Mouse (Mus musculus) CD8-positive naive resting alpha-beta T cell, adult 2 months (primary cell): ENCODE measurements around the gene Pik3r2.

ENCODE experiments used
- DNase-seq, 2 experiments: peaks; one replicate each; pipeline ENCODE4 v3.0.0; 2022; ENCODE audit warnings: low read depth in 2 of 2, low spot score in 2 of 2

The Pik3r2 gene

DNA sequence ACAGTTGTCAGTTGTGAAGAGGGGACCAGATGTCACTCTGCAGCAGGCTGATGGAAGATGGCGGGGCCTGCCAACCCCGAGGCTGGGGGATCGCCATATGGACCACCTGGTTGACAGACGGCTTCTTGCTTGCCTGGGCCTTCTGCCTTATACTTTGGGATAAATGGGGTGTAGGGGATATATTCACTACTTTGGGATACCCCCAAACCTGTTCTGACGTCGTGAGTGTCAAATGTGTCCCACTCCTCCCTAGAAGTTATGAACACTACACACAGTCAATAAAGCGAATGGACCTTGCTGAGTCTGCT, 18.3 kb downstream of the Pik3r2 start:
- no peak for DNase-seq

- DNase-seq = no peak
Observed at GRCm38 (mm10) chr8:70757523-70758307, 18.8 kb downstream of the Pik3r2 start.

DNA sequence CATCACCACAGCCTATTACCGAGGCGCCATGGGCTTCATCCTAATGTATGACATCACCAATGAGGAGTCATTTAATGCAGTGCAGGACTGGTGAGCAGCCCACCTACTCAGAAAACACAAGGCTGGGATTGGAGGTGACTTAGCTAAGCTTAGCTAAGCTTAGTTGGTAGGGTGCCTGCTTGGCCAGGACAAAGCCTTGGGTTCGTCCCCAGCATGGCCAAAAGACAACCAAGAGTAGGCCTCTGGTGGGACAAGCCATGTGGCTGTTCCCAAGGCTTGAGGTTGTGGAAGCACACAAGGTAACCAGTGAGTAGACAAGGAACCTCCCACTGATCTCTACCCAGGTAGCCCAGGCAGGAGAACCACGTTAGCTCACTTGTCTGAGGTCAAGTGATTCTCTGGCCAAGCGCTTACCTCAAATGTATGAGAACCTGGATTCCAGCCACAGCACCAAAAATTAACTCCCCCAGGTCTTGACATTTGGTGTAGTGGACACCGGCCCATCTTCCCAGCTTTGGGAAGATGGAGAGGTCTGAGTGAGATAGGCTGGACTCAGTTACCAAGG, 20.0 kb downstream of the Pik3r2 start:
- DNase-seq = no peak

GRCm38 (mm10) chr8:70755661-70756475, 20.6 kb downstream of the Pik3r2 start:
- no peak for DNase-seq

- no peak for DNase-seq
Observed at GRCm38 (mm10) chr8:70754871-70755660, 21.4 kb downstream of the Pik3r2 start.

- DNase-seq = peak; percentile 89 to 90
Observed at GRCm38 (mm10) chr8:70754043-70754870, 22.3 kb downstream of the Pik3r2 start, which contains the start of gene Rab3a. Gene Rab3a (plus strand): TSS chr8:70754679.

DNA sequence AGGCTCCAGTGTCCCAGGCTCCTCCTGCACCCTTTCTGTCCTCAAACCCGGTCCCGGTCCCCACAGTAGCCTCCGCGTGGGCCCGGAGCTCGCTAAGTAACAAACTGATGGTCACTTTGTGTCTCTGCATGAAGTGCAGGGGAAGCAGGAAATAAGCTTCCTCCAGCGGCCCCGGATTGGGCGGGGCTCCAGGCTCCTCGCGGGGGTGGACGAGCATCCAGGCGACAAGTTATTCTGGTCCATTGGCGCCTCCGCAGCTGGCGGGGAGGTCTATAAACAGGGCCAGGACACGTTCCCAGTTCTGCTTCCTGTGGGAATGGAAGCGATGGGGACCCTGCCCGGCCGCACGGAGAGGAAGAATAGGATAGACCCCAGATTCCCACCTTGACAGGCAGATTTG, 23.4 kb downstream of the Pik3r2 start:
- DNase-seq = no peak

DNA sequence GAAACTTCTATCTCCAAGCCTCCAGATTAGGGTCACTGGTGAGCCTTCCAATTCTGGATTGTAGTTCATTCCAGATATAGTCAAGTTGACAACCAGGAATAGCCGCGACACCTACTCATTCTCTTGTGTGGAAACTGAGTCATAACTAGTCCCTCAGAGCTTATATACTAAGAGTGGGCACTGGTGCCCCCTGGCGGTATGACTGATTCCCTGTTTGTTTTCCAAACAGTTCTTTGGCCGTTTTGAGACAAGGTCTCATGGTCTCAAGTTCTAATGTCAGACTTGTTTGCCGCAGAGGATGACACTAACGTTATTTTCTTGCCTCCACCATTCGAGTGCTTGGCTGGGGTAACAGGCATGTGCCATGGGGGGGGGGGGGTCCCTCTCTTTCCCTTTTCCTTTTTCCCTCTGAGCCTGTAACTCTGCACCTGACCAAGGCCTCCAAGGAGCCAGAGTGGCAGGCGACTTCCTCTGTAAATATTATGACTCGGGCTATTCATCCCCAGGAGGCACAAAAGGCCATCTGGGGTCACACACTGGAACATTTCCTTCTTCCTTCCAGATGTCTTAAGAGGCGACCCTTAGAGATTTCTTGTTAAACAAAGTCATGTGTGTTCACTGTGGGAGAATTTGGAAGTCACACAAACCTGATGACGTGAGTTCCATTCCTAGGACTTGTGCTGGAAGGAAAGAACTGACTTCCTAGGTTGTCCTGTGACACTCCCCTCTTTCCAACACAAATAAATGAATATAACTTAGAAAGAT, 24.3 kb downstream of the Pik3r2 start:
- DNase-seq = peak; percentile 48 to 70

DNA sequence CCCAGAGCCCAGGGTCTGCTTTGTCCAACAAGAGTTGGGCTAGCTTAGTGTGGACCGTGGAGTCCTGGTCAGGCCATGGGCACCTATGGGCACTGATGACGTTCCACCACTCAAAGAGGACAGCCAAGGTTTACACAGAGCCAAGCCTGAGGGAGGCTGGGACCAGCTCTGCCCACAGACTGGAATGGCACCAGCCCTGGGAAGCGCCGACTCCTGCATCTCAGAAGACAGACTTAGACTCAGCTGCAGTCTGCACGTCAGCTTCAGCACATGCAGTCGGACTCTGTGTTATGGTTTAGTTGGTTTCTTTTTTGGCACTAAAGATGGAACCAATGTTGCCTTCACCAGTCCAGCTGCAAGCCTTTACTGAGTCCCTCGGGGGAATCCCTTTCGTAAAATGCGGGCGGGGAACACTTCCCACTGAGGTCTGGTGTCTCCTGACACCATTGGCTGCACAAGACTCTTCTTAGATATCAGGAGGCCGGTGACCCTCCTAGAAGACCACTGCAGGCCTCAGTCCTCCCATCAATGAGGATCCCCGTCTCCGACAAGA, 26.3 kb downstream of the Pik3r2 start:
- DNase-seq = no peak

DNA sequence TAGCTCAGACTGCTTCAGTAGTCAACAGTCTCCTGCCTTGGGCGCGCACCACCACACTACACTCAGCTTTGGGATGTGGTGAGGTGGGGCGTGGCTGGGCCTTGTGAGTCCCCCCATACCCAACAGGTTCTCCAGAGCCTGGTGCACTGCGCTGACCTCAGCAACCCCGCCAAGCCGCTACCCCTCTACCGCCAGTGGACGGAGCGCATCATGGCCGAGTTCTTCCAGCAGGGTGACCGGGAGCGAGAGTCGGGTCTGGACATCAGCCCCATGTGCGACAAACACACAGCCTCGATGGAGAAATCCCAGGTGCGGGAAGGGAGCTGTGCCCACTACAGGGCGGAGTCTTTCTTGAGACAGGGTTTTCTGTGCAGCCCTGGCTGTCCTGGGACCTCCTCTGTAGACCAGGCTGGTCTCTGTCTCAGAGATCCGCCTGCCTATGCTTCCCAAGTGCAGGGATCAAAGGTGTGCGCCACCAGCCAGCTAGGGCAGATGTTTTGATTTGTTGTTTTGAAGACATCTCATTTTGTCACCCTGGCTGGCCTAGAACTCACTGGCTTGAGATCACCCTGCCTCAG, 27.3 kb downstream of the Pik3r2 start:
- no peak for DNase-seq

- no peak for DNase-seq
Observed at GRCm38 (mm10) chr8:70748246-70749096, 28.0 kb downstream of the Pik3r2 start.

- DNase-seq = no peak
Observed at GRCm38 (mm10) chr8:70747211-70747890, 29.2 kb downstream of the Pik3r2 start.

DNA sequence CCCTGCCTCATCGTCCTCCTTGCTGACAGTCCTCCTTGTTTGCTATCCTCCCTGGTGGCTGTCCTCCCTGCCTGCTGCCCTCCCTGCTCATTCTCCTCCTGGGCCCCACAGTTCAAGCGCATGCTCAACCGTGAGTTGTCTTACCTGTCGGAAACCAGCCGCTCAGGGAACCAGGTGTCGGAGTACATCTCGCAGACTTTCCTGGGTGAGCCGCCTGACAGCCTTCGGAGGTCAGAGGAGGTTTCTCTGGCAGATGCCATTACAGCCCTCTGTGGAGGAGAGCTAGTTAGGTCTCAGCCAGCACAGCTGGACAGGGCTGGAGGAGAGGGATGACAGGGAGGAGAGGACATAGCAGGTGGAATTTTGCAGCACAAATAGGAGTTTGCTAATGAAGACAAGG, 29.8 kb downstream of the Pik3r2 start:
- no peak for DNase-seq

DNA sequence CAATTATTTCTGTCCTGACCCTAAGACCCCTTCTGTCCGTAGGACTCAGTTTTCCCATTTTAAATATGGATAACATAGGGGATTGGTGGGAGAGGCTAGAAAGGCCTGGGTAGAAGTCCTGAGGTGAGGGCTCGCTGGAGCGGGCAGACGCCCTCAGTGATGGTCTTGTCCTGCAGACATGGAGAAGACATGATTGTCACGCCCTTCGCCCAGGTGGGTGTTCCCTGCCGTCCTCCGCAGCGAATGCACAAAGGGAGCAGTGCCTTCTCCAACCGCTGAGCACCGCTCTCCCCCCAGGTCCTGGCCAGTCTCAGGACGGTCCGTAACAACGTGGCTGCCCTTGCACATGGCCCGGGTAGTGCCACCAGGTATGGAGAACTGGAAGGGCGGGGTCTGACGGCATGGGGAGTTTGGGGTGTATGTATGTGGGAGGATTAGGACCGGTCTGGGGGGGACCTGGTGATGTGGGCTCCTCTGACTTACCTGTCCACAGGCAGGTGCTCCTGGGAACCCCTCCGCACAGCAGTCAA, 30.8 kb downstream of the Pik3r2 start:
- DNase-seq = no peak

GRCm38 (mm10) chr8:70744806-70745205, 31.7 kb downstream of the Pik3r2 start:
- DNase-seq = no peak

DNA sequence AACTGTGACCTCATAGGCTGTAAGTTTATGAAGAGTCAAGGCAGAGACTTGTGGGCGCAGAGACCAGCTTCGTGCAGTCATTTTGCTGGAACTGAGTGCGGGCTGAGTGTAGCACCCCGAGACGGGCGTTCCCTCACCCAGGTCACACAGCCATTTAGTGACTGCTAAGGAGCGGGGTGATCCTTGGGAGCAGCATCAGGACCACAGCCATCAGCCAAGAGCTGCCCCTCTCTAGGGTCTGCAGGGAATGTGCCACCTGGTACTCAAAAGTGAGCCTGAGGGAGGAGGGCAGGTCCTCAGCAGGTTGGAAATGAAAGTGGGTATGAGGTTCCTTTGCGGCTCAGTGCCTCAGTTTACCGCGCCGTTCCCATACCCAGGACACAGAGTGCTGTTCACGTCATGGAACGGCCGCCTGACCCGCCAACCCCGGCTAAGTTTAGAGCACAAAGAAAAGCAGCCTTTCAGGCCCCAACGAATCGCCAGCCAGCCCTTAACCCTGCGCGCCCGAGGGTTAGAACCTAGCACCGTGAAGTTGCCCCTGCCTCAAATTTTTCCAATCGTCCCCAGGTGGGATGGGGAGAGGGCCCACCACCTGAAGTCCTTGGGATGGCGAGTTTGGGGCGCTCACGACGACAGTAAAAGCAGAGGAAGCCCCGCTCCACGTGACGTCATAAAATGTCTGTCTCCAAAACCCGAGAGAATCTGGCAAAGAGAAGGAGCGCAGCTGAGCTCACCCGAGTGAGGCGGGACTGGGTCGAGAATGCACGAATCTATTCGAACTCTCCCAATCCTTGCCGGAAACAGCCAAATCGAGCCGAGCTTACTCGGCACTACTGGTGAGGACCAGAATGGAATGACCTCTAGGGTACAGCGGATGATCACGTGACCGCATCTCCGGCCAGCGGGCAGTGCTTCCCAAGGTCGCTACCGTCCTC, 32.6 kb downstream of the Pik3r2 start:
- no peak for DNase-seq
